Mouse (Mus musculus) myocyte (in vitro differentiated cells): ENCODE results near the gene Lyzl4. TPM values are rescaled to one million over a fixed set of nuclear protein-coding genes. Genes with fewer than 3 reads are reported as not detected.

Experiments
- H3K27me3 ChIP-seq: one replicate; pipeline ENCODE4 v1.6.1; 2011; ENCODE audit not compliant: control insufficient read depth, insufficient read depth, insufficient read length
- H3K36me3 ChIP-seq: one replicate; pipeline ENCODE4 v1.6.1; 2011; ENCODE audit not compliant: control insufficient read depth, insufficient read depth
- H3K4me2 ChIP-seq: one replicate; pipeline ENCODE4 v1.6.1; 2011; ENCODE audit warnings: low read depth, control low read depth
- H3K4me3 ChIP-seq: one replicate; pipeline ENCODE4 v1.5.1; 2011; ENCODE audit warnings: mild to moderate bottlenecking, control low read depth, moderate library complexity
- H3K79me2 ChIP-seq: one replicate; pipeline ENCODE4 v1.6.1; 2011; ENCODE audit not compliant: control insufficient read depth, insufficient read depth
- H3ac ChIP-seq: one replicate; pipeline ENCODE4 v1.6.1; 2011; ENCODE audit not compliant: control insufficient read depth, insufficient read length
- CEBPB ChIP-seq: IDR thresholded peaks from 2 replicates; pipeline ENCODE4 v1.6.1; 2011; ENCODE audit warnings: mild to moderate bottlenecking, moderate library complexity; ENCODE audit not compliant: poor library complexity, insufficient read depth, severe bottlenecking
- E2F4 ChIP-seq: IDR thresholded peaks from one replicate; pipeline ENCODE4 v1.6.1; 2011; ENCODE audit warnings: mild to moderate bottlenecking, control low read depth, moderate library complexity; ENCODE audit not compliant: insufficient read depth
- MAX ChIP-seq: IDR thresholded peaks from one replicate; pipeline ENCODE4 v1.6.1; 2011; ENCODE audit warnings: low read depth, mild to moderate bottlenecking, control low read depth
- MYOD1 ChIP-seq, 3 experiments: IDR thresholded peaks; one replicate each; pipeline ENCODE4 v1.6.1; 2011; ENCODE audit warnings: control low read depth in 2 of 3, low read depth in 2 of 3, mild to moderate bottlenecking in 2 of 3, moderate library complexity in 1 of 3; ENCODE audit not compliant: insufficient read length in 2 of 3, control insufficient read depth in 1 of 3
- MYOG ChIP-seq, 3 experiments: IDR thresholded peaks; one replicate each; pipeline ENCODE4 v1.6.1; 2011; ENCODE audit warnings: control low read depth in 2 of 3, low read depth in 2 of 3, mild to moderate bottlenecking in 2 of 3; ENCODE audit not compliant: insufficient read length in 2 of 3, control insufficient read depth in 1 of 3, insufficient read depth in 1 of 3
- POLR2A ChIP-seq: IDR thresholded peaks from one replicate; pipeline ENCODE4 v1.6.1; 2011; ENCODE audit warnings: low read depth, mild to moderate bottlenecking, control low read depth, moderate library complexity; ENCODE audit not compliant: insufficient read length
- POLR2AphosphoS2 ChIP-seq: IDR thresholded peaks from one replicate; pipeline ENCODE4 v1.6.1; 2011; ENCODE audit warnings: low read depth, control low read depth; ENCODE audit not compliant: insufficient read length
- REST ChIP-seq: IDR thresholded peaks from one replicate; pipeline ENCODE4 v1.6.1; 2011; ENCODE audit warnings: mild to moderate bottlenecking, control low read depth, moderate library complexity; ENCODE audit not compliant: insufficient read depth, insufficient read length
- SRF ChIP-seq: IDR thresholded peaks from one replicate; pipeline ENCODE4 v1.6.1; 2011; ENCODE audit warnings: low read depth; ENCODE audit not compliant: control insufficient read depth, insufficient read length
- TCF12 ChIP-seq: IDR thresholded peaks from one replicate; pipeline ENCODE4 v1.6.1; 2011; ENCODE audit warnings: mild to moderate bottlenecking, control low read depth; ENCODE audit not compliant: poor library complexity, insufficient read depth, severe bottlenecking
- TCF3 ChIP-seq: IDR thresholded peaks from one replicate; pipeline ENCODE4 v1.6.1; 2011; ENCODE audit warnings: low read depth, control low read depth; ENCODE audit not compliant: insufficient read length
- USF1 ChIP-seq: IDR thresholded peaks from one replicate; pipeline ENCODE4 v1.6.1; 2011; ENCODE audit warnings: low read depth, mild to moderate bottlenecking, control low read depth, moderate library complexity
- polyA plus RNA-seq: library from polyadenylated mRNA; unstranded; fragments of >200 nt; fragmentation: generic; extraction: Trizol; gene quantifications from one replicate; pipeline ENCODE4 v1.2.1, GENCODE M21; 2012; ENCODE audit warnings: missing spikeins

The Lyzl4 gene
- polyA plus RNA-seq, 1 experiment = not detected

- no peak for TF ChIP-seq TCF12
- TF ChIP-seq REST = no peak
- no peak for TF ChIP-seq USF1
- TF ChIP-seq POLR2A = no peak
- Histone ChIP-seq H3K27me3 (no peaks in the 10 kb centered on the region), H3K4me2 (no peak overlapping the region), H3K79me2 (no peaks in the 10 kb centered on the region), H3K4me3 (no peak overlapping the region), H3ac (no peak overlapping the region), H3K36me3 (no peaks in the 10 kb centered on the region)
Measured at GRCm38 (mm10) chr9:121592948-121593550, 48.8 kb downstream of the Lyzl4 start.

GRCm38 (mm10) chr9:121589533-121589932 lies 52.4 kb downstream of the Lyzl4 start:
- Histone ChIP-seq H3ac (no peak overlapping the region), H3K27me3 (no peaks in the 10 kb centered on the region), H3K79me2 (no peaks in the 10 kb centered on the region)

GRCm38 (mm10) chr9:121574380-121574779 lies 67.5 kb downstream of the Lyzl4 start:
- no peak overlapping the region for H3ac ChIP-seq
- H3K36me3 ChIP-seq = no peaks in the 10 kb centered on the region
- TF ChIP-seq MYOG (IDR thresholded peaks at IDR 0.05; ENCODE audit: control insufficient read depth in 1 of 3, insufficient read depth in 1 of 3, insufficient read length in 2 of 3, low read depth in 2 of 3) = no peak
- TF ChIP-seq MYOD1 (IDR thresholded peaks at IDR 0.05; ENCODE audit: control insufficient read depth in 1 of 3, insufficient read length in 2 of 3, low read depth in 2 of 3) = no peak
- no peak for TF ChIP-seq TCF12
- no peak for TF ChIP-seq POLR2A
- no peak for TF ChIP-seq REST
- TF ChIP-seq MAX = no peak
- no peak for TF ChIP-seq E2F4
- no peak for TF ChIP-seq TCF3
- no peak for TF ChIP-seq CEBPB
- no peak for TF ChIP-seq POLR2AphosphoS2
- no peak for TF ChIP-seq USF1
- no peak for TF ChIP-seq SRF
- no peaks in the 10 kb centered on the region for H3K79me2 ChIP-seq
- no peaks in the 10 kb centered on the region for H3K27me3 ChIP-seq
- H3K4me2 ChIP-seq = no peak overlapping the region
- H3K4me3 ChIP-seq = no peak overlapping the region

More at GRCm38 (mm10) chr9:121589533-121589932, 52.4 kb downstream of the Lyzl4 start:
- TF ChIP-seq REST (no peak), SRF (no peak), TCF3 (no peak), MYOG (IDR thresholded peaks at IDR 0.05; ENCODE audit: control insufficient read depth in 1 of 3, insufficient read depth in 1 of 3, insufficient read length in 2 of 3, low read depth in 2 of 3) (no peak), TCF12 (no peak), USF1 (no peak), MAX (no peak), POLR2A (no peak), E2F4 (no peak), MYOD1 (IDR thresholded peaks at IDR 0.05; ENCODE audit: control insufficient read depth in 1 of 3, insufficient read length in 2 of 3, low read depth in 2 of 3) (no peak), POLR2AphosphoS2 (no peak)
- H3K4me2 ChIP-seq = no peak overlapping the region
- no peak overlapping the region for H3K4me3 ChIP-seq
- no peaks in the 10 kb centered on the region for H3K36me3 ChIP-seq

DNA sequence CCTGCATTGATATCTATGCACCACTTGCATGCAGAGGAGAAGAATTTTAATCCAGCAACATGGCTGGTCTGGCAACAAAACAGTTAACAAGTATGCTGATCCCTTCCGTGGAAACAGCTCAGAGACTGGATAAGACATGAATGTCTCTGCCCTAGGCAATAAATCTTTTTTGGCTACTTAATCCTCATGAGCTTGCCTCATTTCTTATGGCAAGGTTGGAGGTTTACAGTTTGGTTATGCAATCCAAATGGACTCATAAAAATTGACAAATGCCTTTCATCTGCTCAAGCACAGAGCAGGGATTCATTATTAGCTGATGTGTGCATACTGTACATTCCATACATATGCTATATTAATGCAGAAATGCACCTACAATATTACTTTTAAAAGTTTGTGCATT lies 73.4 kb downstream of the Lyzl4 start:
- no peak overlapping the region for H3ac ChIP-seq
- no peak overlapping the region for H3K4me3 ChIP-seq
- H3K79me2 ChIP-seq = no peaks in the 10 kb centered on the region
- no peak overlapping the region for H3K4me2 ChIP-seq
- peak; percentile 29; the same call in 1 of the 2 replicates for TF ChIP-seq CEBPB
- TF ChIP-seq TCF3 = no peak
- no peak for TF ChIP-seq MAX
- H3K27me3 ChIP-seq = no peaks in the 10 kb centered on the region
- no peaks in the 10 kb centered on the region for H3K36me3 ChIP-seq

- no peaks in the 10 kb centered on the region for H3K79me2 ChIP-seq
- H3K36me3 ChIP-seq = no peaks in the 10 kb centered on the region
- no peaks in the 10 kb centered on the region for H3K27me3 ChIP-seq
- no peak for TF ChIP-seq REST
- no peak for TF ChIP-seq MYOG (IDR thresholded peaks at IDR 0.05; ENCODE audit: control insufficient read depth in 1 of 3, insufficient read depth in 1 of 3, insufficient read length in 2 of 3, low read depth in 2 of 3)
- no peak for TF ChIP-seq TCF12
- no peak for TF ChIP-seq MAX
- no peak for TF ChIP-seq POLR2A
- no peak for TF ChIP-seq TCF3
- TF ChIP-seq USF1 = no peak
- TF ChIP-seq CEBPB = no peak
- TF ChIP-seq POLR2AphosphoS2 = no peak
- no peak for TF ChIP-seq MYOD1 (IDR thresholded peaks at IDR 0.05; ENCODE audit: control insufficient read depth in 1 of 3, insufficient read length in 2 of 3, low read depth in 2 of 3)
- no peak for TF ChIP-seq E2F4
- no peak for TF ChIP-seq SRF
- no peak overlapping the region for H3ac ChIP-seq
- H3K4me3 ChIP-seq = no peak overlapping the region
- no peak overlapping the region for H3K4me2 ChIP-seq
Measured at GRCm38 (mm10) chr9:121566387-121566786, 75.5 kb downstream of the Lyzl4 start.
